Mouse (Mus musculus): Measurements from ENCODE around the gene Rcan1.
A peak's percentile ranks its signal among the peaks of the same experiment; 100 is the strongest.

Rcan1 gene

DNA sequence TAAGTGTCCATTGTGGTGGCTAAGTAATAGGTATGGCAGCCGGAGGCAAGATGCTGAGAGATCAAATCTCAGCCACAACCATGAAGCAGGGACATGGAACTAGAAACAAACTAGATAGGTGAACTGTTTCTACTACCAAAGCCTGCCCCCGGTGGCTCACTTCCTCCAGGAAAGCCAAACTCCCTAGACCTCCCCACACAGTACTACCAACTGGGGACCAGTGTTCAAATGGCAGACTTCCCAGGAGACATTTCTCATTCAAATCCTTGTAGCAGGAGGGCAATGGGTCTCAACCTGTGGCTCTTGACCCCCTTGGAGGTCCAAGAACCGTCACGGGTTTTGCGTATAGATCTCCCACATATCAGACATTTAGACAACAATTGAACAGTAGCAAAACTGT is 3.6 kb downstream of the Rcan1 start:
- peak; percentile 21 for DNase-seq

DNA sequence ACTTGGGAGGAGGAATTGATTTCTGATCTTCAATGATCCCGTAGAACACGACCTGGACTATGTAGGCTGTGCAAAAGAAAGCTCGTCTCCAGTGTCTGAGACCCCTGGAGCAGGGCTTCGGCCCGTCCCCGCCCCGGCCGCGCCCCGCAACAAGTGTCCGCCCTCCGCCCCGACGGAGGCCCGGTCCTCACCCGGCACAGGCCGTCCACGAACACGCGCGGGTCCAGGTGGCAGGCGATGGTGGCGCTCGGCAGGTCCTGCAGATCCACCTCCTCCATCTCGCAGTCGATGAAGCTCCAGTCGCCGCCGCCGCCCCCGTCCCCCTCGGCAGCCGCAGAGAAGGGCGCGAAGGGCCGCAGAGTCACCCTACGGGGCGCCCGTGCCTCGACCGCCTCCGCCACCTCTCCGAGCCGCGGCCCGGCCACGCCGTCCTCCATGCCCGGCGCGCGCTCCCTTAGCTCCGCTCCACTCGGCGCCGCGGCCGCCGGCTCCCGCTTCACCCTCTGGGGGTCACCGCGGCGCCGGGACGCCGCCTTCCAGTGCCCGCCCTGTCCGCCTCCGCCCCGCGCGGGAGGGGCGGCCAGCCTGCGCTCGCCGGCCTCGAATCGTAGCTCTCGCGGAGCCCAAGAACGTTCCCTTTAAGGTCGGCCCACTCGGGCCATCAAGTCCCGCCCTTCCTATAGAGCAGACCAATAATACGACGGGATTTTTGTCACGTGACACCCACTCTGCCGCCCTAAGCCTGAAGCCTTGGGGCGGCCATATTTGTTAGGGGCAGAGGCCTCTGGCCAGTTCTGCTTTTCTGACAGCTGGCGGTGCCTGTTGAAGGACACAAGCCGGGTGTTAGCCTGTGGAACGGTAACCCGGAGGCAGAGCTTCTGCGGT is 4.8 kb downstream of the Rcan1 start:
- DNase-seq, result peak; percentile 95

DNA sequence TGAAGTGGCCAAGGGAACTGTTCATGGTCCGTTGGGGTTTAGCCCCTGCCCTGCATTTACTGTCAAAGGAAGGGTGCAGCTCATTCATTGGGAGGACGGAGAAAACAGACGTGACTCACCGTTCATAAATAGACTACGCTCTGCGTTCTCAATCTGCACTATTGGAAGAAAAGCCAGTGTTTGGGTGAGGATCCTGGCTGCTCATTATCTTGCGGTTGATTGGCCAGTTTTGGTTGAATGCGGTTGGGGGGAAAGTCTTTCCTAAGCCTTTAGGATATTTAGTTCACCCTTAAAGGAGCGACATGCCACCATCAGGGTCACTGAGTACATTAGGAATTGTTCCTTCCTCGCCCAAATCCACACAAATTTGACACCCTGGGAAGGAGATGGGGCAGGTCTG is 5.4 kb downstream of the Rcan1 start:
- DNase-seq, result no peak

- DNase-seq, result no peak
Measured at GRCm38 (mm10) chr16:92464390-92464972, 6.2 kb downstream of the Rcan1 start.

GRCm38 (mm10) chr16:92461412-92461811 is 9.3 kb downstream of the Rcan1 start:
- DNase-seq, result no peak

GRCm38 (mm10) chr16:92457594-92457993 is 13.1 kb downstream of the Rcan1 start:
- DNase-seq, result peak; percentile 43

- no peak for DNase-seq
Measured at GRCm38 (mm10) chr16:92455969-92456368, 14.7 kb downstream of the Rcan1 start.

DNA sequence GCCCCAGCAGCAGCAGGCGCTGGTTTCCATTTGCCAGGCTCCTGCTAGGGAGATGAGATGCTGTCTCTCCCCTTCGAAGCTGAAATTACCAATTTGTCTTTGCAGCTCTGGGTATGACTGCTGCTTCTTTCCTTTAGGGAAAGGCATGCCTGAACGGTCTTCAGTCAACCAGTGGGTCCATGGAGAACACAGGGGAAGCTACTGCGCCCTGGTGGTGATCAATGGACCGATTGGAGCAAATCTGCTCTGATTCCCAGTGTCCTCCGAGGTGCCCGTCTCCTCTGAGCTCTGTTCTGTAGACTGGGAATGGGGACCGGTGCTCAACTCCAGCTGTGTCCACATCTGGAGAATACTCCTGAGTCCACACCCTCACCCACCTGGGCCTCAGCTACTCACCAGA is 15.2 kb downstream of the Rcan1 start:
- DNase-seq, result no peak

- no peak for DNase-seq
Measured at GRCm38 (mm10) chr16:92454495-92454894, 16.2 kb downstream of the Rcan1 start.

DNA sequence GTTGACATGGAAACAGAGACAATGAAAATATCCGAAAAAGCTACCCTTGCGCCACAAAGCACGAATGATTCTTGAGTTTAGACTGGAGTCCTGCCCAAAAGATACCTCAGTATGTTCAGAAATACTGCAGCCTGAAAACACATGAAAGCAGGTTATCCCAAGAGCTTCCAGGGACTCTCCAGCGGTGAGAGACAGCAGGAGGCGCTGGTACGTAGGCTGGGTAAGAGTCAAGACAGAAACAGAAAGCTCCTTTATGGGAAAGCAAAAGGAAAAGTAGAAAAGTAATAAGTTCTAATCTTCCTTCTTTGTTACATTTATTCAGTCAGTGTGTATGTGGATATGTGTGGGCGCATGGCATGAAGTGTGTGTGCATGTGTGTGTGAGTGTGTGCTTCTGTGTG is 16.7 kb downstream of the Rcan1 start:
- no peak for DNase-seq

DNA sequence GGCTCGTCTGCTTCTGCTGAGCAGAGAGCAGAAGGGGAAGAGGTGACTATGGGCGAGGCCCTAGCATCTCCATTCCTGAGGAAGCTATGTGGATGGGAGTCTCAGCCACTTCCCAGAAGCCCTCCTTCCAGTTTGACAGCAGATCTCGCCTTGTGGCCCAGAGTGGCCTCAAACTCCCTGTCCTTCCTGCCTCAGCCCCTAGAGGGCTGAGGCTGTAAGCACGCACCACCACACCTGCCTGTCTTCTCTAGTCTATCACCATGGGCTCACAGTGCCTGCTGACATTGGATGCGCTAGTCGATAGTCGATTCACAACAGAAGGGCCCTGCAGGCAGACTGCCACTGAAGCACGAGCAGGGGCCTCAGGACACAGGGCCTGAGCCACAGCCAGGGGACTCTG is 18.1 kb downstream of the Rcan1 start:
- peak; percentile 10 for DNase-seq

DNA sequence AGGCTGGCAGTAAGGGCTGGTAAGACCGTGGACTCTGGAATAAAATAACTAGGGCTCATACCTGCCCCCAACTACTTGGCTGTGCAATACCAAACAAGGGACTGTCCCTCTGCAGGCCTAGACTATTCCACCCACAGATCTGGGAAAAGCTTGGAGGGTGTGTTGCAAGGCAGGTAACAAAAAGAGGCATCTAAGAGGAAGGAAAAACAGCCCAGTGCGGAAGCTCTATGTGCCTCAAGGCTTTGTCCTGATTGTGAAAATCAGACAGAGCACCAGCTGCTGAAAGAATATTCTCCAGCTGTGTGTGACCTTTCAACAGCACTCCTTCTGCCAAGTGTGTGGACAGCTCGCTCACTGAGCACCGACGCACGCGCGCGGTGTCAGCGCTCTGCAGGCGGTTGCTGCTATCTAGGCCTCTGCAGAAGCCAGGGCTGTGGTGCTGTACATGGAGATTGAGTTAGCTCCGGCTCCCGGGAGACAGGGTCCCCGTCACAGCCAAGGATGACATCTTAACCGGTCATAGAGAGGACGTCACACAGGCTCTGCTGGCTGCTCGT is 19.1 kb downstream of the Rcan1 start:
- DNase-seq, result no peak

DNA sequence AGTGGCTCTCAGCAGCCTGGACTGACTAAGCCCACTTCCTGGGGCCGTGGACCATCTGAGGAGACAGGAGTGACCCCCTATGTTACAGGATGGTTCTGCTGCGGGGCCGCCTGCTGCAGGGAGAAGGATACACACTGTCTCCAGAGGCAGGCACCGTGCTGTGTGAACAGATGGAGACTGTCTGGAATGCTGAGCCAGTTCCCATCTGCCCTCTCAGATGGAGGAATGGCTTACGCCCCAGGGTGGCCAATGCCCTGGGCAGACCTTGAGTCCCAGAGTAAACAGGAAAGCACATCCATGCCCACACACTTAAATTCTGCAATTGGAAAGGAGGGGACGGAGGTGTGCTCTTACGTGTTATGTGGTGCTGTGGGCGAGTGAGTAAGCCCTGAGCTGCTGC is 20.3 kb downstream of the Rcan1 start:
- no peak for DNase-seq

DNA sequence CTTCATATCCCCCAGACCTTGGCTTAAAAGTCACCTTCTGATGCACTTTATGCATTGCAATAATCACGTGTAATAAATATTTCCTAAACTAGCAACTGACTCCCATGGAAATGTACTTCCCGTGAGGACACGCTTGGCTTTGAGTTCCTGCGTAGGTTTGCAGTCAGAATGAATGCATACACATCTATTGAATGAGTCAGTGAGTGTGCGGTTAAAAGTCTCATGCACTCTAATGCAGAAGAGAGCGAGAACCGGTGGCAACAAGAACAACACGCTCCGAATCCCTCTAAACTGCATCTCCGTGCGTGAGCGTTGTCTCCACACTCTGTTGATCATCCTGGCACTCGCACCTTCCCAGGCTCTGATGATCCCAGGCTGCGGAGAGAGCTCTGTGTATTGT is 21.6 kb downstream of the Rcan1 start:
- DNase-seq, result no peak

- peak; percentile 11 for DNase-seq
Measured at GRCm38 (mm10) chr16:92445377-92445776, 25.3 kb downstream of the Rcan1 start.

GRCm38 (mm10) chr16:92443644-92444113 is 27.0 kb downstream of the Rcan1 start:
- DNase-seq, result no peak

DNA sequence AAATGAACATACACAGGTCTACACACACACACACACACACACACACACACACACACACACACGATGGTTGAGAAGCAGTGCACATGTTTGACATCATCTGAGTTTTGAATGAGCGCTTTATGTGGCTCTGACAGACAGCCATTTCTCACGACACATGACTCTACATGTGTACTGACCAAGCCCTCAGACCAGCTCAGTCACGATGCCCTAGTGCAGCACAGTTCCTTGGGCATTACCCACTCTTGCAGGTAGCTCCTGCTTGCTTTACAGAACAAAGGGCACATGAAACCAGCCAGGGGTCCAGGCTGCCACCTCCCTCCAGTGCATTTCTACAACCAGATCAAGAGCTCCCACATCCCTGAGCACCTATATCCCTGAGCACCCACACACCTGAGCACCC is 27.7 kb downstream of the Rcan1 start:
- no peak for DNase-seq

GRCm38 (mm10) chr16:92442150-92442549 is 28.5 kb downstream of the Rcan1 start:
- DNase-seq, result no peak

DNA sequence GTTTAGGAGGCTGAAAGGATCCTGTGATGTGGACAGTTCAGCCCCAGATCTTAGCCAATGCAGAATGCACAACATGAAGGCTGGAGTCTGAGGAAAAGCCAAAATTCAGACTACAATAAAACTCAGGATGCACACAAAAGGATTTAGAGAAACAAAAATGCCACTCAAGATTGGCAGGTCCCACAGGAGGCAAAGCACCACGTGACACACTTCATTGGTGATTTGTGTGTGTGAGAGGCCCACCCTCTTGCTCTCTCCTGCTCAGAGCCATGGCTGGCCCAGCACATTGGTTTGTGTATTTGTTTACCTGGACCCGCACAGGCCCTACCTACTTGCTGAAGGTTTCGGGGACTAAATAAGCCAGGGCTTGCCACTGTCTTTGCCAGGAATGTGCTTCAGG is 29.5 kb downstream of the Rcan1 start:
- no peak for DNase-seq

GRCm38 (mm10) chr16:92440229-92440628 is 30.4 kb downstream of the Rcan1 start:
- no peak for DNase-seq

DNA sequence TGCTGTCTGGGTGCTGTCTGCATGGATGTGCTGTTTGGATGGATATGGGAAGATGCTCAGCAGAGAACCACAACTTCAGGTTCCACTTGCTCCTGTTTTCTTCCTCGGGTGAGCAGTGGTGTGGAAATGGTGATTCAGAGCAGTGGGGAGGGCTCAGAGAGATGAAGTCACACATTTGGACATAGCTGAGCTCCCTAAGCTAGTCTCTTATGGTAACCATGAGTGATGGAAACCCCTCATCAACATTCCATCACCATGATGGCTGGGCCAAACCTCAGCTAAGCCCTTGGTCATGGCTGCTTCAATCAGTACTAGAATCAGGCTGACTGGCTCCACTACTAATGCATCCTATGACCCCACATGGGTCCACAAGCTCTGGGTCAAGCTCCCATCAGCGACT is 30.9 kb downstream of the Rcan1 start:
- DNase-seq, result no peak

DNA sequence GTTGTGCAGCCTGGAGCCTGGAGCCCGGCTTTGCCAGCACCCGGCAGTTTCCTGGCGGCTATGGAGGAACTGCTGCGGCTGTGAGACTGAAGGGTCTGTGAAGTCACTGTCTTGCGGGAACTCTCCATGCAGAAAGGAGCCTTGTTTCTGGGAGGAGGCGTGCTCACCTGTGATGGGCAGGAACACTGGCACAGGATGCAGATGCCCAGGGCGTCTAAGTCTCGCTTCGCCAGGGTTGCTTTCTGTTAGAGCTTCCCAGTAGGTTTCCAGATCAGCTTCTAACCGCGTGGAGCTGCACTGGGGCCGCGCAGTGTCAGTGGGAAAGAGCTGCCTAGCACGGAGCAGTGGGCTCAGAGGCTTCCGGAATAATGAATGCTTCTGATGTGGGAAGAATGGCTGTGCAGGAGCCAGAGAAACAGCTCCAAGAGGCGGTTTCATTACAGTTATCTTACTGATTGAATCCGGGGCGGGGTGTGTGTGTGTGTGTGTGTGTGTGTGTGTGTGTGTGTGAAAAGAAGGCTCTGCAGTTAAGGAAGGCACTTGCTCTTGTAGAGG is 35.2 kb downstream of the Rcan1 start:
- DNase-seq, result no peak

GRCm38 (mm10) chr16:92433176-92433575 is 37.5 kb downstream of the Rcan1 start:
- DNase-seq, result no peak

- DNase-seq, result no peak
Measured at GRCm38 (mm10) chr16:92430731-92431130, 39.9 kb downstream of the Rcan1 start.

Measured in thymus, postnatal 14 days (tissue).